Mouse (Mus musculus): ENCODE results near the gene Gm20388. TPM values are rescaled to one million over a fixed set of nuclear protein-coding genes. Genes with fewer than 3 reads are reported as not detected.

The Gm20388 gene
- polyA plus RNA-seq, 1 experiment from 2014 or later = 5.5 TPM

- 44% methylated on average over 26 of the region's 26 CpGs for WGBS
- H3K9me3 ChIP-seq = no peaks in the 10 kb centered on the region
- H3K36me3 ChIP-seq = no peaks in the 10 kb centered on the region
- no peak overlapping the region for H3K9ac ChIP-seq
- H3K4me1 ChIP-seq = peaks cover 24% of the 10 kb centered on the region
- ATAC-seq (ENCODE audit: borderline replicate concordance, extremely low read depth, low FRiP score, low TSS enrichment) = no peak
- H3K4me2 ChIP-seq = peak overlapping the region; percentile 27; the same call in 1 of the 2 replicates
- no peak overlapping the region for H3K4me3 ChIP-seq
- peak overlapping the region; percentile 33 for H3K27ac ChIP-seq
- peaks cover under 1% of the 10 kb centered on the region; the same call in 1 of the 2 replicates for H3K27me3 ChIP-seq
Observed at GRCm38 (mm10) chr8:121480411-121481031, 1569.9 kb downstream of the Gm20388 start.

- 43% methylated on average over 23 of the region's 23 CpGs for WGBS
- Histone ChIP-seq H3K27me3 (no peaks in the 10 kb centered on the region), H3K9ac (no peak overlapping the region), H3K4me3 (no peak overlapping the region), H3K27ac (no peak overlapping the region), H3K4me2 (no peak overlapping the region), H3K9me3 (no peaks in the 10 kb centered on the region), H3K4me1 (peaks cover 20% of the 10 kb centered on the region), H3K36me3 (no peaks in the 10 kb centered on the region)
- ATAC-seq (ENCODE audit: borderline replicate concordance, extremely low read depth, low FRiP score, low TSS enrichment) = no peak
Observed at GRCm38 (mm10) chr8:121484072-121484782, 1573.6 kb downstream of the Gm20388 start.

GRCm38 (mm10) chr8:121491633-121492032, 1581.0 kb downstream of the Gm20388 start:
- H3K4me1 ChIP-seq = no peaks in the 10 kb centered on the region
- H3K9ac ChIP-seq = no peak overlapping the region
- H3K27ac ChIP-seq = no peak overlapping the region
- H3K27me3 ChIP-seq = no peaks in the 10 kb centered on the region; the same call in 1 of the 2 replicates
- no peak overlapping the region for H3K4me2 ChIP-seq
- no peaks in the 10 kb centered on the region for H3K36me3 ChIP-seq
- WGBS = 44% methylated on average over 9 of the region's 9 CpGs
- ATAC-seq (ENCODE audit: borderline replicate concordance, extremely low read depth, low FRiP score, low TSS enrichment) = no peak
- no peaks in the 10 kb centered on the region for H3K9me3 ChIP-seq
- no peak overlapping the region for H3K4me3 ChIP-seq

GRCm38 (mm10) chr8:121497621-121498020, 1587.0 kb downstream of the Gm20388 start:
- no peaks in the 10 kb centered on the region for H3K36me3 ChIP-seq

GRCm38 (mm10) chr8:121511751-121512150, 1601.1 kb downstream of the Gm20388 start:
- H3K4me1 ChIP-seq = no peaks in the 10 kb centered on the region
- H3K4me2 ChIP-seq = no peak overlapping the region
- no peaks in the 10 kb centered on the region for H3K36me3 ChIP-seq
- peaks cover 31% of the 10 kb centered on the region for H3K27me3 ChIP-seq
- no peak overlapping the region for H3K9ac ChIP-seq
- H3K9me3 ChIP-seq = no peaks in the 10 kb centered on the region
- ATAC-seq (ENCODE audit: borderline replicate concordance, extremely low read depth, low FRiP score, low TSS enrichment) = no peak
- H3K27ac ChIP-seq = no peak overlapping the region
- WGBS = 54% methylated on average over 9 of the region's 9 CpGs
- no peak overlapping the region for H3K4me3 ChIP-seq

More at GRCm38 (mm10) chr8:121497621-121498020, 1587.0 kb downstream of the Gm20388 start:
- H3K4me3 ChIP-seq = no peak overlapping the region
- no peak overlapping the region for H3K27ac ChIP-seq
- ATAC-seq (ENCODE audit: borderline replicate concordance, extremely low read depth, low FRiP score, low TSS enrichment) = no peak
- no peaks in the 10 kb centered on the region for H3K9me3 ChIP-seq
- 0 out of 2 replicates have a peak, but pooled peaks cover 1% of the 10 kb centered on the region for H3K4me1 ChIP-seq
- no peak overlapping the region for H3K4me2 ChIP-seq
- 76% methylated on average over 6 of the region's 6 CpGs for WGBS
- H3K9ac ChIP-seq = no peak overlapping the region
- peaks cover 3% of the 10 kb centered on the region; the same call in 1 of the 2 replicates for H3K27me3 ChIP-seq

- Histone ChIP-seq H3K27me3 (peaks cover 21% of the 10 kb centered on the region; the same call in 1 of the 2 replicates), H3K27ac (no peak overlapping the region), H3K4me1 (no peaks in the 10 kb centered on the region), H3K9me3 (no peaks in the 10 kb centered on the region), H3K36me3 (no peaks in the 10 kb centered on the region), H3K9ac (no peak overlapping the region), H3K4me3 (no peak overlapping the region), H3K4me2 (no peak overlapping the region)
- ATAC-seq (ENCODE audit: borderline replicate concordance, extremely low read depth, low FRiP score, low TSS enrichment) = peak; percentile 74
- 7% methylated on average over 12 of the region's 12 CpGs for WGBS
Observed at GRCm38 (mm10) chr8:121513429-121513828, 1602.8 kb downstream of the Gm20388 start.

GRCm38 (mm10) chr8:121525111-121525818, 1614.6 kb downstream of the Gm20388 start:
- Histone ChIP-seq H3K27ac (no peak overlapping the region), H3K4me1 (peaks cover 44% of the 10 kb centered on the region), H3K27me3 (no peaks in the 10 kb centered on the region), H3K9ac (no peak overlapping the region), H3K4me3 (no peak overlapping the region), H3K9me3 (no peaks in the 10 kb centered on the region), H3K36me3 (no peaks in the 10 kb centered on the region), H3K4me2 (no peak overlapping the region)
- no peak for ATAC-seq (ENCODE audit: borderline replicate concordance, extremely low read depth, low FRiP score, low TSS enrichment)
- 44% methylated on average over 18 of the region's 18 CpGs for WGBS

- WGBS = 25% methylated on average over 6 of the region's 6 CpGs
- H3K36me3 ChIP-seq = no peaks in the 10 kb centered on the region
- peak overlapping the region; percentile 67 for H3K27ac ChIP-seq
- peaks cover 12% of the 10 kb centered on the region; the same call in 1 of the 2 replicates for H3K27me3 ChIP-seq
- H3K4me3 ChIP-seq = no peak overlapping the region
- no peak overlapping the region for H3K4me2 ChIP-seq
- no peaks in the 10 kb centered on the region for H3K9me3 ChIP-seq
- H3K4me1 ChIP-seq = peaks cover 44% of the 10 kb centered on the region
- H3K9ac ChIP-seq = no peak overlapping the region
- 0 out of 2 replicates have a peak, but pooled peaks have one; percentile 6 for ATAC-seq (ENCODE audit: borderline replicate concordance, extremely low read depth, low FRiP score, low TSS enrichment)
Observed at GRCm38 (mm10) chr8:121526811-121527550, 1616.3 kb downstream of the Gm20388 start.

GRCm38 (mm10) chr8:121527751-121528150, 1617.1 kb downstream of the Gm20388 start:
- no peak for ATAC-seq (ENCODE audit: borderline replicate concordance, extremely low read depth, low FRiP score, low TSS enrichment)
- H3K9ac ChIP-seq = no peak overlapping the region
- no peaks in the 10 kb centered on the region for H3K36me3 ChIP-seq
- H3K4me2 ChIP-seq = no peak overlapping the region
- peak overlapping the region; percentile 41 for H3K27ac ChIP-seq
- H3K4me3 ChIP-seq = no peak overlapping the region
- WGBS = 79% methylated on average over 9 of the region's 9 CpGs
- H3K9me3 ChIP-seq = no peaks in the 10 kb centered on the region
- peaks cover 12% of the 10 kb centered on the region; the same call in 1 of the 2 replicates for H3K27me3 ChIP-seq
- H3K4me1 ChIP-seq = peaks cover 44% of the 10 kb centered on the region

GRCm38 (mm10) chr8:121528790-121529189, 1618.1 kb downstream of the Gm20388 start:
- Histone ChIP-seq H3K4me2 (0 out of 2 replicates have a peak overlapping the region, but pooled peaks have one; percentile 18), H3K9me3 (no peaks in the 10 kb centered on the region), H3K36me3 (no peaks in the 10 kb centered on the region), H3K4me3 (no peak overlapping the region), H3K27ac (peak overlapping the region; percentile 78), H3K4me1 (peaks cover 44% of the 10 kb centered on the region), H3K9ac (no peak overlapping the region), H3K27me3 (peaks cover 12% of the 10 kb centered on the region; the same call in 1 of the 2 replicates)
- peak; percentile 85 for ATAC-seq (ENCODE audit: borderline replicate concordance, extremely low read depth, low FRiP score, low TSS enrichment)
- 62% methylated on average over 15 of the region's 15 CpGs for WGBS

GRCm38 (mm10) chr8:121530639-121531038, 1620.0 kb downstream of the Gm20388 start:
- WGBS = 63% methylated on average over 10 of the region's 10 CpGs
- ATAC-seq (ENCODE audit: borderline replicate concordance, extremely low read depth, low FRiP score, low TSS enrichment) = no peak

More at GRCm38 (mm10) chr8:121530639-121531038, 1620.0 kb downstream of the Gm20388 start:
- Histone ChIP-seq H3K9ac (no peak overlapping the region), H3K4me2 (no peak overlapping the region), H3K9me3 (no peaks in the 10 kb centered on the region), H3K27me3 (peaks cover 12% of the 10 kb centered on the region; the same call in 1 of the 2 replicates), H3K27ac (no peak overlapping the region), H3K4me1 (peaks cover 34% of the 10 kb centered on the region), H3K4me3 (no peak overlapping the region), H3K36me3 (no peaks in the 10 kb centered on the region)

Data from lung, embryonic 15.5 days (tissue).